Mouse (Mus musculus) erythroblast, embryonic 14.5 days (primary cell): ENCODE results near the gene Acp4.

Experiments
- GATA1 ChIP-seq: IDR thresholded peaks from 2 replicates; pipeline ENCODE4 v1.6.1; 2012; ENCODE audit warnings: low read length, inconsistent platforms, mixed read lengths
- TAL1 ChIP-seq: IDR thresholded peaks from 3 replicates; pipeline ENCODE4 v1.6.1; 2012; ENCODE audit warnings: low read length, inconsistent platforms, mixed read lengths

GRCm38 (mm10) chr7:44304463-44304774 is 47.2 kb upstream of the Acp4 start:
- TF ChIP-seq TAL1: no peak
- no peak for TF ChIP-seq GATA1
